Mouse (Mus musculus) gastrocnemius, adult 18-20 months (tissue): ENCODE measurements around the gene Stk32c. TPM values are rescaled to one million over a fixed set of nuclear protein-coding genes. Genes with fewer than 3 reads are reported as not detected.
A peak's percentile ranks its signal among the peaks of the same experiment; 100 is the strongest.

Experiments
- DNase-seq: peaks from one replicate; pipeline ENCODE4 v3.0.0; 2021; ENCODE audit warnings: low spot score
- total RNA-seq, 2 experiments: library from RNA; stranded (reverse); gene quantifications; 2 replicates each; pipeline ENCODE4 v1.2.3; 2021

The Stk32c gene
- total RNA-seq, 2 experiments from 2014 or later: 0.27 to 0.31 TPM

DNA sequence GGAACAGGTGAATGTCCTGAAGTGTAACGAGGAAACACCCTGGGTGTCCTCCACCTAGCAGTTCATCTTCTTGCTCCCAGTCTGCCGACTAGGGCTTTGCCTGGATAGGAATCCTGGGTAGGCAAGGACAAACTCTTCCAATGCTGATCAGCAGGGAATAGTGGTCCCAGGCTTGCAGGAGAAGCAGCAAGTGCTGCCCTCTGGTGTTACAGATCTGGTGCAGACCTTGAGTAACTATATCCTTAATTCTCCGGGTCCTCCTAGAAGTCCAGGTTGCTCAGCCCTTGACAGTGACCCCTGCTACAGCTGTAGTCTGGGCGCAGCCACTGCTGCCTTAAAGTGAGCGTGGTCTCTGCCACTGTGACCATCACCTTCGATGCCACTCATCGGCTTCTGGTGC, 13.0 kb downstream of the Stk32c start:
- peak; percentile 41 for DNase-seq

DNA sequence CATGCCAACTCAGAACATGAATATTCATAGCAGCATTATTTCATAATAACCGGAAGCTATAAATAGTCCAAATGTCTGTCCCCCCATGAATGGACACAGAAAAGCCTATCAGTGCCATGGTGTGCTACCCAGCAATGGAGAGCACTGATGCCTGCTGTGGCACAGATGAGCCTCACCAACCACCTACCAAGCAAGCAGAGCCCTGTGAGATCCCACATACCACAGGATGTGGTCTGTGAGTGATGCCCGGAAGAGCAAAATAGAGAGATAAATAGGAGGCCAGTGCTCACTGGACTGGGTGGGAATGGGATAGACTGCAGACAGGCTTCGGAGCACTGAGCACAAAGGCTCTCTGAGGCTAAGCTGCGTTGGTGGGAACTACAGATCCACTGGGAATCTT, 16.1 kb downstream of the Stk32c start:
- no peak for DNase-seq

DNA sequence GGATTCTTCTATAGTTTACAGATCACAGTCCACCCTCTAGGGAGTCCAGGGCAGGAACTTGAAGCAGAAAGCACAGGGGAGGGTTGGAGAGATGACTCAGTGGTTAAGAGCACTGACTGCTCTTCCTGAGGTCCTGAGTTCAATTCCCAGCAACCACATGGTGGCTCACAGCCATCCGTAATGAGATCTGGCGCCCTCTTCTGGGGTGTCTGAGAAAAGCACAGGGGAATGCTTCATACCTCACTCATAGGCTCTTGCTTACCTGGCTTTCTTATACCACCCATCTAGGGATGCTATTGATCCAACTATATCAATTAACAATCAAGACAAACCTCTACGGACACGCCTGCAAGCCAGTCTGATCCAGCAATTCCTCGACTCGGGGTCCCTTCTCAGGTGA, 21.5 kb downstream of the Stk32c start:
- no peak for DNase-seq

DNA sequence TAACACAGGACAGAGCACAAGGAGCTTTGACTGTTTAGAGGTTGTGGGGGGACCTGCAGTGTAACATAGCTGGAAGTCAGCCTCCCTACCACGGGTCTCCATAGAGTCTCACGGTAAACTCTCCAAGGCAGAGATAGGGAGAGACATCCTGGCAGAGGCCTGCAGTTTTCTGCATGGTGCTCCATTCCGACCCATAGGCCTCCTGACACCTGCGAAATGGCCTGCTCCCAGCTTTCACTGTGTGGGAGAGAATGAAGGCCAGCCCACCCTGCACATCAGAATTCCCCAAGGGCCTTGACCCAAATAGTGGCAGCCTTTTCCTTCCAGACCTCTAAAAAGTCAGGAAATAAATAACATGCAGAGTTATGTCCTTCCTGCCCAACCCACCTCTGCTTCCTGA, 22.5 kb downstream of the Stk32c start:
- DNase-seq: no peak

DNA sequence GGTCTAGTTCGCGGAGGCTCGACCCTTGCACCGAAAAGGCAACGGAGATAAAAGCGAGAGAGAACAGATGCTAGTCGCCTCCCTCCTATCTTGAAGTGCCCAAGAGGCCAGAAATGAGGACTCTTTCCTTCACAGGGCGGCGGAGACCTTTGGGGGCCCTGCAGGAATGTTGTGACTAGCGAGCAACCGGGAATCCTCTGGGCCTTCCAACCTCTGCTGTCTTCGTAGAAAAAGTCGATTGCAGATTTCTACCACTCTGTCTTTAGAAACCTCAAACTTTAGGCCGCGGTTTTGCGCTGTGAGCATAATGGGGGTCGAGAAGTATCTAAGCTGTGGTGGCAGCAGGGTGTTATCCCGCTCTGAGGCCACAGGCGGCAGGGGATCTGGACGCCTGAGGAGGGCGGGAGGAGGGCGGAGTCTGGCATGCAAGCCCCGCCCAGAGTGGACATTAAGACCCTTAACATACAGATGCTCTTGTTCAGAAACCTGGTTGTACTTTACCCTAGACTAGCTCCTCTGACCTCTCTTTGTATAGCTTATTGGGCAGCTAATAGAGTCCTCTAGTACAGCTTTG, 24.4 kb downstream of the Stk32c start:
- DNase-seq: no peak

DNA sequence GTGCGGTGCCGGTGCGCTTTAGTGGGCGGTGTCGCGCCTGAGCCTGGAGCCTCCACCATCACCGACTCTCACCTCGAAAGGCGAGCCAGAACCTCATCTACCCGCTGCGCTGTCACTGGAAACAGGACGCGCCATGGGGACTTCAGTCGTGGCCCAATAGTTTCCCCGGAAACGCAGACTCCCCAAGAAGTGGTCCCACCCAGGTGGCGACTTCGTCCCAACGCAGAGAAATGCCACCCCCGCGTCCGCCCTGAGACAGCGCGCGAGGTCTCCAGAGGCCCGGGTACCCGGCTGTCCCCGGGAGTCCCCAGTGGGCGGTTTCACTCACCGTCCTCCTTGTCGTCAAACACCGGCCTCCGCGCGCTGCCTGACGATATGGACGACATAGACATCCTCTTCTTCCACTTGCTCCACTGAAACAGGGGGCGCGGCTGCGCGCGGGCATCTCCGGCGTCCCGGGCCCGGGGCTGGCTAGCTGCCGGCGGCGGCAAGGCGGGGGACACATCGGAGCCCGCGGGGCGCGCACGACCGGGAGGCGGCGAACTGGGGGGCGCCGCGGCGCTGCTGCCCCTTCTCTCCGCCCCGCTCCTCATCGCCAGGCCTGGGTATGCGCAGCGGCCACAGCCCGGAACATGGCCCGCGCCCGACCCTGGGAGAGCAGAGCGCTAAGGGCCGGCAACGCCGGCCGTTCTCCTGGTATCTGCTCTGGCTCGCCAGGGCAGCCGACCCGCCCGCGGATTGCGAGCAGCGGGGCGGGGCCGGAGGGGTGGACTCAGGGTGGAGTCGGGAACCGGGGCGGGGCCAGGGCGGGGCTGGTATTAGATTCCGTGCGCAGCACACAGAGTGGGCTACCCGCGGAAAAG, 25.1 kb downstream of the Stk32c start:
- peak; percentile 59 for DNase-seq

DNA sequence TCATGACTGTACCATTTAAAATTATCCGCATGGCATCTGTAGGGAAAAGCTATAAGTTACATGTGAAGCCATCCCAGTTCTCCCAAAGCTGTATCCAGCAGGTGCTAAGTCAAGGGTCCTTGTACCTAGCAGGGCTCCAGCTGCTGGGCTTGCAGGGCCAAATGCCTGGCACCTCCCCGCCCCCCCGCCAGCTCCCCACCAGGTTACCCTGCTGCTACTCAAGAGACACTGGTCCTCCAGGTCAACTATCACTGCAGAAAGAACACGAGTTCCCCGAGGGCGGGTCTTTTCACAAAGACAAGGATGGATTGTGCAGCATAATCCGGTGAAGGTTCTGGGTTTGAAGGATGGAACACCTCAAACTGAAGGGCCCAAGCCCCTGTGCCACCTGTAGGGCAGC, 25.8 kb downstream of the Stk32c start:
- no peak for DNase-seq

DNA sequence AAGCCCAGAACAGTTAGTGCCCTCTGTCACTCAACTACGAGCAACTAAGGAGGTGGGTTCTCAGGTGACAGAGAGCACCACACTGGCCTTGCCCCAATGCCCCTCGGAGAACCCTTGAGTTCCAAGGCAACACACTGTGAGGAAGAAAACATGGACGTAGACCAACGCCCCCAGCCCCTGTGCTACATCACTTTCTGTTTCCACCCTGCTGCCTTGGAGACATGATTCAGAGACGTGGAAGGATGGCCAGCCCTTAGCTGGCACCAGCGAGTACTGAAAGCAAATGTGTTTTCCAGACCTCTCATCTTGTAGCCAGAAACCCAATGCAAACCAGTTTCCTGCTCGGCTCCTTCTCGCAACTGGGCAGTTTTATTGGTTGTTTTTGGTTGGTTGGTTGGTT, 26.7 kb downstream of the Stk32c start:
- no peak for DNase-seq

DNA sequence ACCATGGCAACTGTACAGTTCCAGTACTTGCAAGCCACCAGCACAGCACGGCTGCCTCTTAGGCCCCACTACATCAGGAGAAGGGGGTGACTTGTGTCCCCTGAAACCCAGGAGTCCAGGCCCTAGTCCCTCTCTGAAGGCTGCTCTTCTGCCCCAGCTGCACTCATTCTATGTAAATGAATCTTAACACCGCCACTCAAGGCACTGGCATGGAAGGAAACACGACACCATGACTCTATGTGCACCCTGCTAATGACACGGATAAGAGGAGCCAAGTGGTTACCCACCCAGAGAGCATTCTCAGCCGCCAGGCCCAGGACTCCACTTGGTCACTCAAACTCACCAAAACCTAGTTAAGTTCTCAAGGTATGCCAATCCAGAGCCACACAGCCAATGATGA, 27.1 kb downstream of the Stk32c start:
- no peak for DNase-seq

DNA sequence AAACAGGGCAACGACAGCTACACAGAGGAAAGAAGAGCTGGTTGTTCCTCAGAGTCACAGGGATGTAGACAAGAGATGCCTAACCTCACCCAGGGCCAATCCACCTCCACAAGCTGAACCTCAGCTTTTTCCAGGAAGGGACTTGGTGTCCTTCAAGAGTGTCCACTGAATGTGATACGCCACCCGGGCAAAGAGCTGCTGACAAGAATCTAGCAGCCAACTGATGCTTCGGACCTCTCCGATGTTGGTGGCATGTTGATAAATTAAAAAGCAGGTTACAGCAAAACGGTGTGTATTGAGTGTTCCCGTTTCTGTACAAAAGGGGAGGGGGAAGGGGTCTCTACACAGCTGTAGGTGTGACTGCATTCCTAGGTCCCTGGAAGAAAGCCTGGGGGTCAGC, 28.3 kb downstream of the Stk32c start:
- no peak for DNase-seq

DNA sequence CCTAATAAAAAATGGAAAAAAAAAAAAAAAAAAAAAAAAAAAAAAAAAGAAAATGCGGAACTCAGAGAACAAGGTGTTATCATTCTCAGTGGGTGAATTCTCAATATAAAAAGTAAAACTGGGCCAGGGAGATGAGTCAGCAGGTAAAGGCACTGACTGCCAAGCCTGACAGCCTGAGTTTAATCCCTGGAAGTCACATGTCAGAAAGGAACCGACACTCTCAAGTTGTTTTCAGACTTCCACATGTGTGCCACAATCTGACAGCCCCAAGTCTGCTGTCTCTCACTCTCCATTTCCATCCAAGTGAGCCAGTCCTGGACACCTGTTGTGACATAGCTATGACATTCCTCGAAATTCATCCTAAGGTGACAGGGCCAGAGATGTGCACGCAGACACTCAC, 28.7 kb downstream of the Stk32c start:
- no peak for DNase-seq

DNA sequence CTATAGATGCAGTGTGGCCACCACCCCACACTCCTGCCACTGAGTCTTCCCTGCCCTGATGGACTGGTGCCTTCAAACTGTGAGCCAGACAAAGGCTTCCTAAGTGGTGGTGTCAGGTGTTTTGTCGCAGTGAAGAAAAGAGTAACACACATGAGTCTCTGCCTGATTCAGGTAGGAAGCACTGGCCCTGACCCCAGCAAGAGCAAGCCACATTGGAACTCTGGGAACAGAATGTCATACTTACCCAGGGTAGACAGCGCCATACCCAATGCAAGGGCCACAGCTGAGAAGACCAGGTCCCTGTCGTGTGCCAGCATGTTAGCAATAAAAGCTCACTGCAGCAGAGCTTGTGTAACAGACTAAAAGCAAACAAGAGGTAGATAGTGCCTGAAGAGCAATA, 33.0 kb downstream of the Stk32c start:
- DNase-seq: no peak

DNA sequence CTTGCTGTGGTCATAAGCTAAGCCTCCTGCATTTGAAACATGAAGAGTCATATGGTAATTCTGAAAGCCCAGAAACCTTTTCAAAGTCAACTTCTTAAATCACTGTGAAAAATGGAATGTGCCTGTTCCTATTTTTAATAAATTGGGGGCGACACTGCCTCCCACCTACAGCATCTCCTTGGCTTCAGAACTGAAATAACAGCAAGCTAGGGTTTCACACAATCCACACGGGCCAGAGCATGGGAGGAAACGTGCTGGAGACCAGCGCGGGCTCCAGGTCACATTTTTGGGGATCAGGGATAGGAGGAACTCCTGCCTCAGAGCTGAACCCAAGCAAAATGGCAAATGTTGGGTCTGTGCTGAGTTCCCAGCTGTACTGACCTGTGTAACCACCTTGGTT, 33.8 kb downstream of the Stk32c start:
- DNase-seq: no peak

DNA sequence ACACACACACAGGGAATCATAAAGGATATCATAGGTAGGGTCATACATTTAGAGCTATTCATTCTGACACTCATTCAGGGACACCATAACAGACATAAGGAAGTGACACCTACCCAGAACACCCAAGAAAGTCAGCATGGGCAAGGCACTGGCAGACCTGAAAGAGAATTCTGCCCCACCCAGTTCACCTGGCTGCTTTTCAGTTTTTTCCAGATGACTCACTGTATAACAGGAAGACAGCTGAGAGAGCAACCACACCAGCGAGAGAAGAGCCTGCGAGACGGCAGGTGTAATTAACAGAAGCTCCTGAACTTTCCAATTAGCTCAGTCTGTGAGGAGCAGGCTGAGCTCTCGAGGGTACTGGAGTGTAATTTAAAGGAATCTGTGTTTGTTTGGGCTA, 44.0 kb downstream of the Stk32c start:
- DNase-seq: no peak

DNA sequence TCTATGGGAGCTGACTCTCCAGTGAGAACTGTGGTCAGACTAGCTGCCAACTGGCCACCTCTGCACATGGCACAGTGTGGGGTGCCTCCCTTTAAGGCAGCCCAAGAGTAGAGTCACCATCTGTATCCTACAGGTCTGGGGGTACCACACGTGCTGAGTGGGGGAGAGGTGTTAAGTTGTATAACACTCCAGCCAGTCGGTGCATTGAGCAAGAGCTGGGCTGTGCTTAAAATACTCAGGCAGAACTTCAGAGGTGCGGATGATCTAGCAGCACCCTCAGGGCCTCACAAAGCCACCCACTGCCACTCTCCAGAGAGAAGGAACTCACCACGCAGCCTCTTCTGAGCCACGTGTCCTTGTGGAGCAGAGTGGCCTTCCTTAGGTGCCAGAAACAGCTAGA, 48.7 kb downstream of the Stk32c start:
- DNase-seq: no peak

DNA sequence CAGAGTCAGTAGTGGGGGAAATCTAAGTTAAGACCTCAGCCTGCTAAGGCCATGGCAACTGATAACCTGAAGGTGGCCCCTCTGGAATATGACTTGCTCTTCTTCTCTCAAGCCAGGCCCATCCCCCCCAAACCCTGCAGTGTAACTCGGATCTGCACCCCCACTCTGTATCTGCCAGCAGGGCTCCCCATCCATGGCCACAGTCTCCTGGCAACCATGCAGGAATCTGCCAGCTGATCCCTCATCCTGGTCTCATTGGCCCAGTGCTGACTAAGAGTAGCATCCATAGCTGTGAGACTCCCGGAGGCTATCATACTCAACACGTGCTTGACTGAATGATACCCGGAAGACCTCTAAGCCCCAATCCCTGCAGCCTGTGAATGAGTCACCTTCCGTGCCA, 54.2 kb downstream of the Stk32c start:
- no peak for DNase-seq

DNA sequence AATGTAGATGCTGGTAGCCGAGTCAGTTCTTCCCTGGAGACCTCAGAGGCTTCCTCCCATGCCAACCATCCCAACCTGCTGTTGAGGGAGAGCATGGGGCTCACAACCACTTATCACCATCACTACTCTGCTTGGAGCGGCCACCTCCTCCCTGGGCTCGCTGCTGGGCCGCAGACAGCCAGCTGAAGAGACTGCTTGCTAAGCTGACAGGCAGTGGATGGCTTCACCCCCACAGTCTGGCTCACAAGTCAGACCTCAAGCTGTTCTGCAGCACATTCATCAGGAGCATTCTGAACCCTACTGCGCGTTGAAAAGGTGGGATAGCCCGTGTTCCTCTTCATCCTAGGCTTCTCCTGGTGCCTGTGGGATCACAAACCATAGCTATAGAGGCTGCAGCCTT, 54.6 kb downstream of the Stk32c start:
- DNase-seq: no peak

DNA sequence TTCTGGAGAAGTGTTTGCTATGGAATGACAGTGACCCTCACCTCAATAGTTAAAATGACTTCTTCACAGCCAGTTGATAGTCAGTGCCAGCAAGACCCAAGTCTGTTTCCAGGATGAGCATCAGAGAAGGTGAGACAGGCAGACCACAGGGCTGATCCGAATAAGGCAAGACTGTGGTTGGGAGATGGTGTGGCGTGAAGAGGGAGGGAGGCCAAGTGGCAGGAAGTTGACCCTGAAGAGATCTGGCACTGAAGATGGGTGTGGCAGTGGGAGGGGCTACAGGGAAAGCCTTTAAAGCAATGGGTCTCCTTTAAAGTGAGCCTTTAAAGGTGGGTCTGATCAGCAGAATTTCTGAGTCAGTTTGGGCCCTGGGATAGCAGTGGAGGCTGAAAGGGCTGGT, 55.6 kb downstream of the Stk32c start:
- DNase-seq: no peak

DNA sequence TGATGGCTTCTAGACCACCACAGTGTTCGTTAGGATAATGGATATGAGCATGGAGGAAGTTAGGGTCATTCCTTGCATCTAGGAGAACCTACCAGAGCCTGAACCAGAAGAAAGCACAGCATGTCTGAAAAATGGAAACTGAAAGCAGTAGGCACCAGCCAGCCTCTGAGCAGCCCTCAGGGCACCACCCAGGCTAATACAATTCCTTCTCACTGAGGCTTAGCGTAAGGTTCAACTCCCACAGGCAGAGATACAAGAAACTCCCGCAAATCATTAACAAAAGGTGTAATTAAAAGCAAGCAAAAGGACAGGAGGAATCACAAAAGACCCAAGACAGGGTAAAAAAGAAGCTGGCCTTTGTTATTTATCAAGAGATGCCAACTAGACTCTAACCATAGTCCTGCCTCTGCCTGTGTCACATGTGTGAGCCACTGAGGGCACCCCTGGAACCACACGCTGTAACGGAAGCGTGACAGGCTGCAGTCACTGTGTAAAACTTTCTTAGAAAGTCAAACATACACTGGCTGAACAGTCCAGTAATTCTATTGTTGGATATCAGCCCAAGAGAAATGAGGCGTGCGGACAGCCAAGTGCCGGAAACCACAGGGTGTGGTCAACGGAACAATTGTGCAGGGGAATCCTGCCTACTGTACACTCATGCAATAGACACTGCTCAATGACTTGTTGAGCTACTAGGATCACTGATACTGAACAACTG, 56.6 kb downstream of the Stk32c start:
- no peak for DNase-seq

DNA sequence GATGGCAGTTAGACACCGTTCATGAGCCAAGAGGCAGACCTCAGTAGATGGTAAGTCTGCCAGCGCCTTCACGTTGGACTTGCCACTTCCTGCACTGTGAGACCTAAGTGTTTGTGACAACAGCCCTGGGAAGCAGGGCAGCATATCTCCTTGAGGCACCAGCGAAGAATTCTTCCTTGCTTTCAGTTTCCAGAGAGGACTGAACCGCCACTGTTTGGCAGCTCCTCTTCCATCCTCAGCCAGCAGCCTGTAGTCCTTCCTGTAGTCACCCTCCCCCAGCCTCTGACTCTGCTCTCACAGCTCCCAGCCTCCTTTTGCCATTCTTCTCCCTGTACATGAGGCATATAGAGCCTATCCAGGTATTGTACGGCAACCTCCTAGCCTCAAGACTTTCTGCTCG, 60.2 kb downstream of the Stk32c start:
- no peak for DNase-seq

DNA sequence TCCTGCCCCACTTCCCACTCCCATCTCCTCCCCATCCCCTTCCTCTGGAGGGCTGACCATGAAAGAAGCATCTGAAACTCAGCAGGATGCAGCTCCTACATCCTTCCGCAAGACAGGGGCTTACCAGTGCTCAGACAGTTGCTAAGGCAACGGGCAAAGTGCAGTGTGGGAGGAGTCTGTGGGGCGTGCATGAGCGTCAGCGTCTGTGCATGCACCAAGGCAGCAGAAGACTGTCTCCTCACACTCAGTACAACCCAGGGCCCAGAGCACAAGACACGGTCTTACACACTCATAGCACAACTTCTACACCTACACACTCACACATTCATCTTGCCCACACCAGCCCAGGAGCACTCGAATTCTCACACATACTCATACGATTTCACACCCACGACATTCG, 62.0 kb downstream of the Stk32c start:
- DNase-seq: no peak

DNA sequence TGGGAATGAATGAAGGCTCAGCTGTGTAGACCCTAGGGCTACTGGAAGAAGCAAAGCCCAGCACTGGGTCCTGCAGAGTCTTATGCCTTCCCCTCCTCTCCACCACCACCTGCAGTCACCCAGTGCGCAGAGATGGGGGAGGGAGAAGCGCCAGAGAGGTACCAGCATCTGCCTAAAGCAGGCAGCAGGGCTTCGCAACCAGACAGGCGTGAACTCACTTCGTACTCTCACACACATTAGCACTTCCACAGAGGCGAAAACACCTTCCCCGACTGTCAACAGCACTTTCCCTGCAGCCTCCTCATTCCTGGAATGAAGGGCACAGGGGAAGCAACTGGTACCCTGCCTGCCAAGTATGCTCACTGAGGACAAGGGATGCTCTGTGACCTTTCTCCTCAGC, 63.7 kb downstream of the Stk32c start:
- DNase-seq: no peak

DNA sequence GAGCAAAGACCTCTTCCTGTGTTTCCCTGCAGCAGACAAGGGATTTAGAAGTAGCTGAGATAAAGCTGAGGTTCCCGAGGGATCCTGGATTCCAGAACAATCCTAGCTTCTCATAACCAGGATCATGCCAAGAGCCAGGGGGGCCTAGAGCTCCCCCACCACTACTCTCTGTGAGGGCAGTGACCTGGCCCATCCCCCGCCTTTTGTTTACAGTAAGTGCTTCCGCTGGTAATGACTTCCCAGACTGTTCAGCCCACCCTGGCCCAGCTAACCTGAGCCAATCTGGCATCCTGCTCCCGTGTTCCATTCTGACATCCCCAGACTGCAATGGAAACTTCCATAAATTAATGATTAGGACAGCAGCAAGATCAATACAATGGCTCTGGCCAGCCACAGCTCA, 65.7 kb downstream of the Stk32c start:
- DNase-seq: no peak
